Mouse (Mus musculus) small intestine, adult 2 months (tissue): ENCODE measurements around the gene Setd3. TPM values are rescaled to one million over a fixed set of nuclear protein-coding genes. Genes with fewer than 3 reads are reported as not detected.

Experiments
- H3K27ac ChIP-seq: fragments of 200-500 bp; 2 replicates; pipeline ENCODE4 v1.5.1; 2012; ENCODE audit warnings: low read depth, low read length, control low read depth, inconsistent platforms; ENCODE audit not compliant: insufficient read depth
- H3K27me3 ChIP-seq: fragments of 200-500 bp; 2 replicates; pipeline ENCODE4 v1.6.1; 2012; ENCODE audit warnings: mild to moderate bottlenecking, moderate library complexity, low read length, inconsistent platforms; ENCODE audit not compliant: control insufficient read depth, insufficient read depth
- H3K36me3 ChIP-seq: fragments of 200-500 bp; 2 replicates; pipeline ENCODE4 v1.6.1; 2012; ENCODE audit warnings: mild to moderate bottlenecking, low read length, control low read depth, inconsistent platforms; ENCODE audit not compliant: control insufficient read depth, insufficient read depth
- H3K4me1 ChIP-seq: fragments of 200-500 bp; 2 replicates; pipeline ENCODE4 v1.6.1; 2012; ENCODE audit warnings: low read length, inconsistent platforms, mixed read lengths; ENCODE audit not compliant: control insufficient read depth, insufficient read depth, insufficient read length
- H3K4me3 ChIP-seq: fragments of 200-500 bp; 2 replicates; pipeline ENCODE4 v1.5.1; 2012; ENCODE audit warnings: low read depth, mild to moderate bottlenecking, control low read depth, inconsistent platforms, low read length, moderate library complexity
- CTCF ChIP-seq: fragments of 200-500 bp; IDR thresholded peaks from 2 replicates; pipeline ENCODE4 v1.5.1; 2012; ENCODE audit warnings: low read depth, mild to moderate bottlenecking, control low read depth, inconsistent platforms, low read length, moderate library complexity, mixed read lengths; ENCODE audit not compliant: insufficient replicate concordance, insufficient read length; ENCODE audit errors: extremely low read depth
- POLR2A ChIP-seq: fragments of 200-500 bp; IDR thresholded peaks from 2 replicates; pipeline ENCODE4 v1.6.1; 2012; ENCODE audit warnings: low read depth, mild to moderate bottlenecking, control low read depth, inconsistent platforms, low read length, moderate library complexity
- WGBS: fragments of 180-500 bp; shearing (Covaris S2); methylation state at CpG from one replicate; pipeline ENCODE4 v1.1.7; 2018; 5-methylcytosine and 5-hydroxymethylcytosine counted together
- polyA plus RNA-seq: library from polyadenylated mRNA; depleted of rRNA; stranded (reverse); fragments of >200 nt; gene quantifications from 2 replicates; pipeline ENCODE4 v1.2.3, GENCODE M21; 2012

The Setd3 gene
- polyA plus RNA-seq, 1 experiment: 8.9 TPM

DNA sequence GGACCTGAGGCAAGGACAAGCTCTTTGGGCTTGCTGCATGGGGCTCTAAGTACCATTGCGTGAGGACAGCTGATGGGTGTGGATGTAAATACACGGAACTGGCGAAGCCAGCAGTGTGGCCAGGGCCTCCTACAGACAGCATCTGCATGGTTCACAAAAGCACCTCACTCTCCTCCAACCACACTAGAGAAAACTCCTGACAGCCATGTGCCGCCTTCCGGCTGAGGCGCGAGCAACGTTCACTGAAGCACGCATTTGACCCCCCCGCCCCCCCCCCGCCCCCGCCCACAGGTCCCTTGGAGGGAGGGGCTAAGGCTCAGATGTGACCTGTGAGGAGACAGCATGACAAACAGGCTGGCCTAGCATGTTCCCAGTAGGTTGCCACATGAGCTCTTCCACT is 25.9 kb upstream of the Setd3 start:
- peaks cover 56% of the 10 kb centered on the region for H3K36me3 ChIP-seq
- 80% methylated on average over 12 of the region's 12 CpGs for WGBS

DNA sequence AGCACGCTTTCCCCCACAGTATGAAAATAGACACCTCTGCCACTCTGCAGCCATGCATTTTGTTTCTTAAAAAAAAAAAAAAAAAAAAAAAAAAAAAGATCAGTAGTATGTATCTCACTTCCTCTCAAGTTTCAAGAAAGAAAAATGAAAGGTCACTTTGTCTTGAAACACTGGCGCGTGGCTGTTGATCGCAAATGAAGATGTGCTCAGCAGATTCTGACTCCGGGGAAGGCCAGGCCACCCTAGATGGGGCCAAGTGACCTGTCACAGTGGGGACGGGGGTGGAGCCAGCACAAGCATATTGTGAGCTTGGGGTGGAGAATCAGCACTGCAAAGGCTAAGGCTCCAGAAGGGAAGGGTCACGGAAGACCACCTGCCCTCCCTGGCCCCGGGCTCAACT is 24.8 kb upstream of the Setd3 start:
- Histone ChIP-seq H3K36me3 (peaks cover 66% of the 10 kb centered on the region), H3K27me3 (no peaks in the 10 kb centered on the region)
- 75% methylated on average over 8 of the region's 8 CpGs for WGBS

More for the DNA sequence above, 25.9 kb upstream of the Setd3 start:
- Histone ChIP-seq H3K4me3 (no peak overlapping the region), H3K27ac (no peak overlapping the region), H3K4me1 (peaks cover 7% of the 10 kb centered on the region), H3K27me3 (no peaks in the 10 kb centered on the region)
- TF ChIP-seq POLR2A (no peak), CTCF (no peak)

GRCm38 (mm10) chr12:108200094-108200493 is 21.0 kb upstream of the Setd3 start:
- Histone ChIP-seq H3K27ac (no peak overlapping the region), H3K36me3 (peaks cover 80% of the 10 kb centered on the region), H3K4me1 (no peaks in the 10 kb centered on the region), H3K27me3 (no peaks in the 10 kb centered on the region), H3K4me3 (no peak overlapping the region)
- no peak for TF ChIP-seq CTCF
- WGBS: 92% methylated on average over 1 of the region's 1 CpGs

More for the DNA sequence above, 24.8 kb upstream of the Setd3 start:
- Histone ChIP-seq H3K4me3 (no peak overlapping the region), H3K27ac (no peak overlapping the region), H3K4me1 (no peaks in the 10 kb centered on the region)
- no peak for TF ChIP-seq POLR2A
- TF ChIP-seq CTCF: no peak

- Histone ChIP-seq H3K27me3 (no peaks in the 10 kb centered on the region), H3K4me1 (no peaks in the 10 kb centered on the region), H3K4me3 (no peak overlapping the region), H3K36me3 (peaks cover 82% of the 10 kb centered on the region), H3K27ac (no peak overlapping the region)
- WGBS: 88% methylated on average over 4 of the region's 4 CpGs
- TF ChIP-seq CTCF (no peak), POLR2A (no peak)
Observed at GRCm38 (mm10) chr12:108198447-108198846, 19.3 kb upstream of the Setd3 start.

- peaks cover 79% of the 10 kb centered on the region for H3K36me3 ChIP-seq
- TF ChIP-seq POLR2A (no peak), CTCF (no peak)
- no peak overlapping the region for H3K27ac ChIP-seq
Observed at GRCm38 (mm10) chr12:108195761-108196160, 16.6 kb upstream of the Setd3 start.

GRCm38 (mm10) chr12:108193878-108194277 is 14.8 kb upstream of the Setd3 start:
- peaks cover 73% of the 10 kb centered on the region for H3K36me3 ChIP-seq
- 87% methylated on average over 5 of the region's 5 CpGs for WGBS
- TF ChIP-seq CTCF (no peak), POLR2A (no peak)

More at GRCm38 (mm10) chr12:108195761-108196160, 16.6 kb upstream of the Setd3 start:
- H3K4me1 ChIP-seq: no peaks in the 10 kb centered on the region
- H3K4me3 ChIP-seq: no peak overlapping the region
- 95% methylated on average over 11 of the region's 11 CpGs for whole genome bisulfite sequencing
- no peaks in the 10 kb centered on the region for H3K27me3 ChIP-seq

GRCm38 (mm10) chr12:108187541-108188091 is 8.5 kb upstream of the Setd3 start:
- H3K27ac ChIP-seq: no peak overlapping the region
- no peak for TF ChIP-seq POLR2A
- TF ChIP-seq CTCF: no peak; the same call in 1 of the 2 replicates
- H3K27me3 ChIP-seq: no peaks in the 10 kb centered on the region
- no peak overlapping the region for H3K4me3 ChIP-seq
- H3K36me3 ChIP-seq: peaks cover 59% of the 10 kb centered on the region
- H3K4me1 ChIP-seq: no peaks in the 10 kb centered on the region
- 94% methylated on average over 6 of the region's 6 CpGs for WGBS

More at GRCm38 (mm10) chr12:108193878-108194277, 14.8 kb upstream of the Setd3 start:
- Histone ChIP-seq H3K4me1 (no peaks in the 10 kb centered on the region), H3K4me3 (no peak overlapping the region), H3K27ac (no peak overlapping the region), H3K27me3 (no peaks in the 10 kb centered on the region)
